Mouse (Mus musculus) left cerebral cortex, adult 2 months (tissue): ENCODE data around the gene Lpar3. TPM values are rescaled to one million over a fixed set of nuclear protein-coding genes. Genes with fewer than 3 reads are reported as not detected.

Source experiments
- DNase-seq, 2 experiments: peaks; one replicate each; pipeline ENCODE4 v3.0.0; 2021 to 2022; ENCODE audit warnings: low spot score in 2 of 2, mixed read lengths in 1 of 2; ENCODE audit errors: extremely low spot score in 1 of 2
- H3K27ac ChIP-seq: fragments of 200-600 bp; 2 replicates; pipeline ENCODE4 v1.8.1; 2022
- H3K4me3 ChIP-seq: fragments of 200-600 bp; 2 replicates; pipeline ENCODE4 v1.8.1; 2022
- CTCF ChIP-seq: fragments of 200-600 bp; IDR thresholded peaks from 2 replicates; pipeline ENCODE4 v1.8.1; 2022; ENCODE audit warnings: antibody characterized with exemption, mild to moderate bottlenecking, moderate library complexity
- intact Hi-C: fragments of 180-260 bp; cut with DNase I; formaldehyde crosslinking; loops from one replicate; pipeline ENCODE4 v1.15.1; 2025
- total RNA-seq, 2 experiments: library from RNA; stranded (reverse); gene quantifications; 2 replicates each; pipeline ENCODE4 v1.2.3; 2021

The Lpar3 gene
- total RNA-seq, 2 experiments from 2014 or later: 0.27 to 0.49 TPM

- TF ChIP-seq CTCF: peak; percentile 24
- Histone ChIP-seq H3K27ac (no peak overlapping the region), H3K4me3 (no peak overlapping the region)
- intact Hi-C loops: no loop called here
- DNase-seq: peak in 1 of 2 experiments; percentile 32
Observed at GRCm38 (mm10) chr3:146268024-146268801, 47.5 kb downstream of the Lpar3 start.

DNA sequence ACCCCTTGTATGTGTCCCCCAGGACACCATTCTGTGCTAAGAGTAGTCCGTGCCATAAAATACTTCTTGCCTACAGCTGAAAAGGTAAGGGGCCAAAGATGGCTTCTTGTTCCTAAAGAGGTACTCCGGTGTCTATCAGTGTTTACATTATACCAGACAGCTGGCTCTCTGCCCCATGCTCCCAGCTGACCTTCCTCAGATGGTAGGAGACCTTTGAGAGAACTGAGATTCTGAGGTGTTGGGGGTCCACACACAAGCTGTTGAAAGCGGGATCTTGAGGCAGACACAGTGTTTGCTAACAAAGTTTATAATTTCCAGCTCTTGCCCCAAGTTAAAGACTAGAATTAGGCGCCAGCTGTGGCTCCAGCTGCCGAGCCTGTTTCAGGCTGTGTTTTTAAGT, 53.7 kb downstream of the Lpar3 start:
- Histone ChIP-seq H3K27ac (no peak overlapping the region), H3K4me3 (no peak overlapping the region)
- intact Hi-C loops: loop anchor here (5.0 kb wide), 1 partner anchor 87 kb away; no protein-coding TSS in a partner anchor
- TF ChIP-seq CTCF: no peak
- no peak for DNase-seq

DNA sequence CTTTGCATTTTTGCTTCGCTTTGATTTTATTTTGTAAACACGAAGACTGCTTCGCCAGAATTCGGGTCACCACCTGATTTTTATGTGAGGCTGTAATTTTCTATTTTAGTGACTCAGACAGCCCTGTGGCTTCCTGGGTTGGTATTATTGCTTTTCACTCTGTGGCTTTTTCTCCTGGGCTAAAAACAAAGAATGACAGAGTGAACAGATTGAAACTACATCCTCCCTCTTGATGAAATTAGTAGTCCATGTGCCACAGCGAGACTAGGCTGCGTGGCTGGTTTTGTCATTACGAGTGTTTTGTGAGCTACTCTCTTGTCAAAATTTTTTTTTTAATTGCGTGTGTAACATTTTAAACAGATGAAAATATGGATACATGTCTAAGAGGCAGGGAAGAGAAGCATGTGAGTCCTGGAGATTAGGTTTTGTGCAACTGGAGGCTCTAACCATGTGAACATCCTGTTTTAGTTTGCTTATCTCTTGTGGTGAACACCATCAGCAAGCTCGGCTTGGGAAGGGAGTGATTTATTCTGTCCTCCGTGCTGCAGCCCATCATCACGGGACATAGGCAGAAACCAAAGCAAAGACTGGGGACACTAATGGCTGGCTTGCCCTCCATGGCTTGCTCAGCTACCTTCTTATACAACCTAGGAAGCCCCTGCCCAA, 54.7 kb downstream of the Lpar3 start:
- H3K27ac ChIP-seq: no peak overlapping the region
- no peak overlapping the region for H3K4me3 ChIP-seq
- no peak for TF ChIP-seq CTCF
- no peak for DNase-seq
- intact Hi-C loops: no loop called here

DNA sequence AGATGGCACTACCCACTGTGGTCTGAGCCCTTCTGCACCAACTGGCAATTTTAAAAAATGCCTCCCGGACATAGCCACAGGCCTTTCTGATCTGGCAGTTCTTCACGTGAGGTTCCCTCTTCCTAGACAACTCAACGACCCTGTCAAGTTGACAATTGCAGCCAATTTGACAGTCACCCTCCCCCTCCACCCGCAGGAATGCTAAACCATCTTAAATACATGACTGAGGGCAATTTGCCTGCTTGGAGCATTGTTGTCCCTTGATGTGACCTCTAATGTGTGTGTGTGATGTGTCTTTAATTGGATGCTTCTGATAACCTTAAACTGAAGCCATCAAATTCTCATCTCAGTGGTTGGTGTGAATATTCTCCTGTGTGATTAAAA, 55.3 kb downstream of the Lpar3 start:
- intact Hi-C loops: no loop called here
- no peak for TF ChIP-seq CTCF
- no peak overlapping the region for H3K4me3 ChIP-seq
- no peak for DNase-seq
- H3K27ac ChIP-seq: no peak overlapping the region

GRCm38 (mm10) chr3:146276991-146277390, 56.2 kb downstream of the Lpar3 start:
- no peak overlapping the region for H3K27ac ChIP-seq
- H3K4me3 ChIP-seq: no peak overlapping the region
- no peak for DNase-seq
- TF ChIP-seq CTCF: no peak
- intact Hi-C loops: no loop called here

GRCm38 (mm10) chr3:146277456-146277855, 56.7 kb downstream of the Lpar3 start:
- Histone ChIP-seq H3K4me3 (no peak overlapping the region), H3K27ac (no peak overlapping the region)
- TF ChIP-seq CTCF: peak; percentile 50
- DNase-seq: peak in 1 of 2 experiments; percentile 52
- intact Hi-C loops: no loop called here

DNA sequence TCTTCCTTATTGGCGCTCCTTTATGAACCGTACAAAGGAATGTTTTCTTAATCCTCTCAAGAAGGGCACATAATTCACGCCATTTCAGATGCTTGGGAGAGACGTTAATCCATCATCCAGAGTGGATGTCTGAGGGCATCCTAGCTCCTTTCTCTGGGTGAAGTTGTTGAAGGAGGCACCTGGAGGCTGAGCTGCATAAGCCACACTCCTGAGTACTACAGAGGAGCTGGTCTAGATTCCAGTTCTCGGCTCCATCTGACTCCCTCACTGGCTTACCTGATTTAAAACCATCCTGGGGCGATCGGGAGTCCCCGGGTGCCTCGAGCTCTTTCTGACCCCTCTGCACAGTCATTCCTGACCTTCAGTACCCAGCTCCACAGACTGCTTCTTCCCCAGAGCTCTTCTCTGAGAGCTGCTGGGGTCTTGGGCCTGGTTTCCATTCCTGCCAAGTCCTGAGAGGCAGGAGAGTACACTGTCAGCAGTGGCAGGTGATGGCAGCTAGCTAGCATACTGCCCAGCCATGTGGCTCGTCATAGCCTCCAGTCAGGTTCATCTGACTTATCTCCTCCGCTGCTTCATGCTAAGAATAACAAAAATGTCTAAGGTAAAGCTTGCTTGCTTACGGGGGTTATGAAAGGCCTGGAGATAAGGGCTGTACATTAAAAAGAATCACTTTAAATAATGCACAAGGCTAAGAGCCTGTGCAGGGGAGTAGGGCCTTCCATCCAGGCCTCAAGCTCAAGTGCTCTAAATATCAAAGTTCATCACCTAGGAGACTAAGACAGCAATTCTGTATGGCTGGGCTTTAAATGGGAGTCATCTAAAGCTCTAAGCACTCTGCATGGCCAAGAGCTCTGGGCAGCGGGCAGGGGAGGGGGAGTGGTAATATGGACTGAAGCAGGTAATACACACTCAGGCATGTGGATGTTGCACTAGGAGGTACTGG, 57.7 kb downstream of the Lpar3 start:
- H3K27ac ChIP-seq: no peak overlapping the region
- no peak for DNase-seq
- intact Hi-C loops: no loop called here
- TF ChIP-seq CTCF: no peak
- H3K4me3 ChIP-seq: no peak overlapping the region

DNA sequence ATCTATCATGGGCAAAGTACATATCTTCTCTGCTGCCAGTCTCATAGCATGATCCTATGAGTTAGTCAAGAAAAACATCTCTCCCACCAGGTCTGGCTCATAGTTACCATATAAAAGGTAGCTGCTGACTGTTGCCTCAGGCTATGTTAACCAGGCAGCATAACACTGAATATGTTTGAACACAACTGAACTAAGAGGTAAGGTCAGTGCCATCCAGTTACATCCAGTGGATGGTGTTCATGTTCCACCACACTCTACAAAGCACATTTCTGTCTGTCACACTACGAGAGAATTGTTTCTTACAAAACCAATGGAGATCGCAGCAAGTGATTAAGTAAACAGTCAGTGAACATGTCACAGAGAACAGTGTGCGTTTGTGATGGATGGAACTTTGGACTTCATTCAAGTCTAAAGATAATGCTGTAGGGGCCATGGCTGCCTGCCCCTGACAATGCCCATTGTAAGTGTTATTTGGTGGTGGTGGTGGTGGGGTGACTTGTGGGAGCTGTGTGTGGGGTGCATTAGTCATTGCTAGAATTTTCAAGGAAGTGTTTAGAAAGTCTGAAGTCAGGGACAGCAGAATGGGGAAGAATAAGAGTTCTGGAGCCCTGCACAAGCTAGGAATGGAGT, 63.1 kb downstream of the Lpar3 start:
- no peak for TF ChIP-seq CTCF
- Histone ChIP-seq H3K27ac (no peak overlapping the region), H3K4me3 (no peak overlapping the region)
- no peak for DNase-seq
- intact Hi-C loops: no loop called here

DNA sequence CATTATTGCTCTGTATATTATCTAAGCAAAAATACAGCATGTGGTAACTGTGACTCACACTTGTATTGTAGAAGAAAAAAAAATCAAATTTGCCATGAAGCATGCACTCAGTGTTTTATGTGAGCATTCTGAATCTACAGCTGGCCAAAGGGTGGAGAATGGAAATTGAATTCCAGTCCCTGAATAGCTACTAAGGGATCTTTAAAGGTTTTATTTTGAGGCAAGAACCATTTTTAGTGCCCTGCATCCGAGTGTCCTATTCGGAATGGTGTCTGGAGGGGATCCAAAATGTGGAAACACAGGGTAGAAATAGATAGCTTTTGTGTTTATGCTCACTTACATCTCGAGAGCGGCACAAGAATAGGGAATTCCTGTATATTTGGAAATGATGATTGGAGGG, 65.4 kb downstream of the Lpar3 start:
- DNase-seq: no peak
- Histone ChIP-seq H3K4me3 (no peak overlapping the region), H3K27ac (no peak overlapping the region)
- intact Hi-C loops: no loop called here
- TF ChIP-seq CTCF: no peak

GRCm38 (mm10) chr3:146291928-146292327, 71.2 kb downstream of the Lpar3 start:
- no peak for DNase-seq
- no peak overlapping the region for H3K4me3 ChIP-seq
- intact Hi-C loops: no loop called here
- no peak for TF ChIP-seq CTCF
- no peak overlapping the region for H3K27ac ChIP-seq

- intact Hi-C loops: no loop called here
- no peak overlapping the region for H3K27ac ChIP-seq
- no peak for DNase-seq
- no peak for TF ChIP-seq CTCF
- H3K4me3 ChIP-seq: no peak overlapping the region
Observed at GRCm38 (mm10) chr3:146292515-146292914, 71.8 kb downstream of the Lpar3 start.
